Mouse (Mus musculus) liver, embryonic 16.5 days (tissue): ENCODE data around the gene N4bp3. TPM values are rescaled to one million over a fixed set of nuclear protein-coding genes. Genes with fewer than 3 reads are reported as not detected.
"Not testable (repeated sequence)": the region's sequence is repeated elsewhere in the genome, so short reads cannot be mapped to it uniquely, and the experiment has no call there.

ENCODE experiments used
- ATAC-seq: fragments of 200-750 bp; cut with Nextera tagmentation; 2 replicates; pipeline ENCODE4 v1.8.0; 2017; ENCODE audit warnings: low read depth, mild to moderate bottlenecking, moderate number of reproducible peaks, moderate library complexity
- H3K27ac ChIP-seq: fragments of 300-500 bp; sonication (generic); 2 replicates; pipeline ENCODE4 v1.5.1; 2014; ENCODE audit warnings: mild to moderate bottlenecking, low read length
- H3K27me3 ChIP-seq: fragments of 300-500 bp; sonication (generic); 2 replicates; pipeline ENCODE4 v1.6.1; 2014; ENCODE audit warnings: low read depth, low read length, mixed read lengths; ENCODE audit not compliant: control insufficient read depth, insufficient read depth
- H3K36me3 ChIP-seq: fragments of 300-500 bp; sonication (generic); 2 replicates; pipeline ENCODE4 v1.6.1; 2014; ENCODE audit warnings: mild to moderate bottlenecking; ENCODE audit not compliant: control insufficient read depth, insufficient read depth
- H3K4me1 ChIP-seq: fragments of 300-500 bp; sonication (generic); 2 replicates; pipeline ENCODE4 v1.6.1; 2014; ENCODE audit warnings: low read depth, low read length, mixed read lengths; ENCODE audit not compliant: control insufficient read depth
- H3K4me2 ChIP-seq: fragments of 300-500 bp; sonication (generic); 2 replicates; pipeline ENCODE4 v1.6.1; 2014; ENCODE audit warnings: low read depth, low read length, mixed read lengths
- H3K4me3 ChIP-seq: fragments of 300-500 bp; sonication (generic); 2 replicates; pipeline ENCODE4 v1.5.1; 2014; ENCODE audit warnings: low read depth, mild to moderate bottlenecking, low read length
- H3K9ac ChIP-seq: fragments of 300-500 bp; sonication (generic); 2 replicates; pipeline ENCODE4 v1.6.1; 2014; ENCODE audit warnings: low read depth, low read length
- H3K9me3 ChIP-seq: fragments of 300-500 bp; sonication (generic); replicated peaks from 2 replicates; pipeline ENCODE4 v1.6.1; 2016; ENCODE audit warnings: low read length; ENCODE audit not compliant: control insufficient read depth
- WGBS: fragments of 180-500 bp; shearing (Covaris S2); extraction: QIAGEN DNeasy Blood & Tissue Kit; methylation state at CpG from one replicate; pipeline ENCODE4 v1.1.7; 2014; ENCODE audit not compliant: insufficient replicate concordance; 5-methylcytosine and 5-hydroxymethylcytosine counted together
- polyA plus RNA-seq: library from polyadenylated mRNA; unstranded; fragments of >200 nt; fragmentation: Nextera tagmentation; extraction: Ambion mirVana; gene quantifications from 2 replicates; pipeline ENCODE4 v1.2.1, GENCODE M21; 2015

Gene N4bp3
- 2.8 and 3.9 TPM in 2 replicates for polyA plus RNA-seq

DNA sequence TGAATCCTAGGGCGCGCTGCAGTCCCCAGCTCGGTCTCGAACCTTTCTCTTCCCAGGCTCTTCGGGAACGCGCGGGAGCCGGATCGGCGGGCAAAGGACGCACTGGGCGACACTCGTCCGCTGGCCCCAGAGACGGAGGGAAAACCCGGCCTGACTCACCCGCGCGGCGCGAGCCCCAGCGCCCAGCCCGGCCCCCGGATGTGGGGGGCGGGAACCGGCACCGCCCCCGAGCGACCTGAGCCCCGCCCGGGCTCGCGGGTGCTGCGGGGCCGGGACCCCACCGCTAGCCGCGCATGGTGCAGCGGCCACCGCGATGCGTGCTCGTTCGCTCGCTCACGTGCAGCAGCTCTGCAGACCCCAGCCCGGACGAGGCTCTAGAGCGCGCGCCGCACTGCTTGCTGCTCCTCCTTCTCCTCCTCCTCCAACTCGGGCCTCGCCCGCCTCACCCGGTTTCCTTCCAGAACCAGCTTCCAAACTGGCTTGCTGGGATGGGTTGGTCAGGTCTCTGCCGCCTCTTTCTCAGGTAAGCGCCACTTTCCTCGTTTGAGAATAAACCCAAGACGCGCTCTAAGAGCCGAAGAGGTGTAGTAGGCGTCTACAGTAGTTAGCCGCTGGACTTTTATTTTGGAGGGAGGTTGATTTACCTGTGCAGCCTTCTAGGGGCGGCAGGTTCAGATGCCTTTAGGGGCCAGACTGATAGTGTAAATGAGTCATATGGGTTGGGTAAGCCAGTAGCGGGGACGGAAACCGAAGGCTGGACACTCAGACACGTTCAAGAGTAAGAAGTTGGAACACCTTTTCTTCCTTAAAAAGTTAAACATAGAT is at the start of gene N4bp3, which contains the start of gene D930048N14Rik:
Gene N4bp3 (minus strand): TSS at position 152 of the 825 bp plus-strand sequence.
Gene D930048N14Rik (plus strand): TSS at position 264 of the 825 bp plus-strand sequence.
- peaks cover 33% of the 10 kb centered on the region for H3K27me3 ChIP-seq
- H3K9me3 ChIP-seq, result no peaks in the 10 kb centered on the region
- H3K9ac ChIP-seq, result peak within 1 kb of the TSS; percentile 62
- H3K36me3 ChIP-seq, result no peaks in the 10 kb centered on the region
- peak; percentile 73 for ATAC-seq
- H3K4me1 ChIP-seq, result peaks cover 11% of the 10 kb centered on the region
- peak within 1 kb of the TSS; percentile 76 for H3K4me2 ChIP-seq
- 1% methylated on average over 69 of the region's 70 CpGs for WGBS
- H3K27ac ChIP-seq, result no peak within 1 kb of the TSS
- H3K4me3 ChIP-seq, result peak within 1 kb of the TSS; percentile 64

DNA sequence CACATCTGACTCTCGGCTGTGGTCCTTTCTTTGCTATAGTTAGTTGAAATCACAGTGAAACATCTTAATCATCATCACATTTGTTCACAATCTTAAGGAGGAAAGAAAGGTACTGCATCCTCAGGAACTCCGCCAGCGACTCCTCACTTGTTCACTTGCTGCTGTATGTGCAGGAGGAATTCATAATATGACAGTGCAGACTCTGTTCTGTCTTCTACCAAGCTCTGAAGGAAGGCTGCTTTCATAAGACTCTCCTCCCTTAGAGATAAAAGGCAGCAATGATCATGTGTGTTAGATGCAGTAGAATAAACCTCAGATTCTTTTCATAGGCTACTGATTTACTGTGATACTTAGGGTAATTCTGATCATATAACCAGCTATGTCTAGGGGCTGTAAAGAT is 44.3 kb upstream of the N4bp3 start:
- peaks cover 11% of the 10 kb centered on the region for H3K36me3 ChIP-seq
- H3K27ac ChIP-seq, result no peak overlapping the region
- H3K9ac ChIP-seq, result no peak overlapping the region
- H3K27me3 ChIP-seq, result no peaks in the 10 kb centered on the region; the same call in 1 of the 2 replicates
- H3K4me2 ChIP-seq, result no peak overlapping the region
- 85% methylated on average over 3 of the region's 3 CpGs for WGBS
- no peaks in the 10 kb centered on the region for H3K4me1 ChIP-seq
- no peak overlapping the region for H3K4me3 ChIP-seq
- no peaks in the 10 kb centered on the region for H3K9me3 ChIP-seq
- no peak for ATAC-seq

DNA sequence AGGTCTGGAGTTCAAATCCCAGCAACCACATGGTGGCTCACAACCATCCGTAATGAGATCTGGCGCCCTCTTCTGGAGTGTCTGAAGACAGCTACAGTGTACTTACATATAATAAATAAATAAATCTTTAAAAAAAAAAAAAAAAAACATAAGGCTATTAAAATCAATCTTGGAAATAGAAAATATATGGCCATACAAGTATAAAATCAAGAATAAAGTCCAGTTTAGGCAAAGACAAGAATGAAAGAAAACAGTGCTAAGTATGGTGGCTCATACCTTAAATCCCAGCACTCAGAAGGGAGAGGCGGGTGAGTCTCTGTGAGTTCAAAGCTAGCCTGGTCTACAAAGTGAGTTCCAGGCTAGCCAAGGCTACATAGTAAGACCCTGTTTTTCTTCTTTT is 40.0 kb upstream of the N4bp3 start:
- not testable (repeated sequence) for H3K27ac ChIP-seq, H3K27me3 ChIP-seq, H3K9ac ChIP-seq, H3K9me3 ChIP-seq, H3K36me3 ChIP-seq, H3K4me2 ChIP-seq, H3K4me3 ChIP-seq, H3K4me1 ChIP-seq, ATAC-seq
- WGBS, result 75% methylated on average over 1 of the region's 3 CpGs

DNA sequence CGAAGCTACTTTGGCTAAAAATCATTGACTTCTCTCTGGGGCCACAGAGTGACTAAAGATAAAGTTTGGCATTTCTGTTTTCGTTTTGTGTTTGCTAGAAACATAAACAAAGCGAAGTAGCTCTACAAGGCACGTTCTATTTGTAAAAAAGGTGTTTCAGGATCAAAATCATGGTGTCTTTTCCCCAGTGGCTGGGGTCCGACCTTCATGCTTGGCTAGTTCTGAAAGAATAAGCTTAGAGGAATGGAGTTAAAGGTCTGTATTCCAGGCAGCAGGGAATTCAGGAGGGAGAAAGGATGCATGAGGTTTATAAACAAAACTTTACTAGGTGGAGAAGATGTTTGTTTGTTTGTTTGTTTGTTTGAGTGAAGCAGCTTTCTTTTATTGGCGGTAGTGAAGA is 38.7 kb upstream of the N4bp3 start:
- Histone ChIP-seq H3K36me3 (no peaks in the 10 kb centered on the region; the same call in 1 of the 2 replicates), H3K4me2 (peak overlapping the region; percentile 77), H3K27ac (peak overlapping the region; percentile 91), H3K27me3 (no peaks in the 10 kb centered on the region; the same call in 1 of the 2 replicates), H3K4me3 (peak overlapping the region; percentile 79), H3K9me3 (no peaks in the 10 kb centered on the region), H3K9ac (peak overlapping the region; percentile 75), H3K4me1 (peaks cover 10% of the 10 kb centered on the region)
- no peak for ATAC-seq
- 24% methylated on average over 6 of the region's 6 CpGs for WGBS

DNA sequence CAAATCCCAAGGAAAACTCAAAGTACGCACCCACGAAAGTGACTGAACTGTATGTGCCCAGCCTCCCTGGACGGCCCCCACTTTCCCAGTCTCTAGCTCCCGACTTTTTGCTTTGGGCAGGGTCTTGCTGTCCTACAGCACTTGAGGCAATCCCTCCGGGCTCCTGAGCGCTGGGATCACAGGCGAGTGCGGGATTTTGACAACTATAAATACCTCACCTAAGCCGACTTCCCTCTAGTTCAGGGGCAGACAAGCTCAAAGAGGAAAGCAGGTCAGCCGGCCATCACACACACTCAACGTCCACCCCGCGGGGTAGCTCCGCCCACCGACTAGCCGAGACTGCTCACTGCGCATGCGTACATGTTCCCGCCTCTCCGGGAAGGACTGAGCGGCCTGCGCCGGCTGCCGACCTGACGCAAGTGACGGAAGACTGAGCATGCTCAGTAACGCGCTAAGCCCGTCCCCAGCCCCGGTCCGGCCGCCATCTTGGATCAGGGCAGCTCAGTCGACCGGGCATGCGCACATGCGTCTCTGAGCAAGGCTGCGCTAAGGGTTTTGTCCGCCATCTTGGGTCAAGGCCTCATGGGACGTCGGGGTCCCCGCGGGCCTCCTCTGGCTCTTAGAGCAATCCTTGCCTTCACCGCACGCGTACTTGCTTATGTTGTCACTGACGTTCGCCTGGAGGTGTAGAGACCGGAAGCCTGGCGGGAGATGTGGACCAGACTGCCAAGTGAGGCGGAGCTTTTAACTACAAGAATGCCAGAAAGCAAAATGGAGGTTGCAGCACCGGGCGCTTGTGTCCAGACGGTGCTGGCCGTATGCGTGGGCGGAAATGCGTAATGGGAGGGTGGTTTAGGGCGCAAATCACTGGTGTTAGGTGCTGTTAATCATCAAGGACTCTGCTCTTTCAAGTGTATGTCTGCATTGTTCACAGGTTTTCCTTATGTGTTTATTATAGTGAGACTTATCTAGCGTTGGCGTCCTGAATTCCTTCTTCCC is 38.0 kb upstream of the N4bp3 start, which contains the start of gene 0610009B22Rik:
Gene 0610009B22Rik (minus strand): TSS at position 545 of the 999 bp plus-strand sequence.
- Histone ChIP-seq H3K9me3 (no peaks in the 10 kb centered on the region), H3K36me3 (no peaks in the 10 kb centered on the region; the same call in 1 of the 2 replicates), H3K27ac (peak within 1 kb of the TSS; percentile 91), H3K4me3 (peak within 1 kb of the TSS; percentile 79), H3K9ac (peak within 1 kb of the TSS; percentile 83), H3K27me3 (no peaks in the 10 kb centered on the region; the same call in 1 of the 2 replicates), H3K4me1 (peaks cover 10% of the 10 kb centered on the region), H3K4me2 (peak within 1 kb of the TSS; percentile 89)
- ATAC-seq, result peak; percentile 98
- WGBS, result under 1% methylated on average over 60 of the region's 60 CpGs

DNA sequence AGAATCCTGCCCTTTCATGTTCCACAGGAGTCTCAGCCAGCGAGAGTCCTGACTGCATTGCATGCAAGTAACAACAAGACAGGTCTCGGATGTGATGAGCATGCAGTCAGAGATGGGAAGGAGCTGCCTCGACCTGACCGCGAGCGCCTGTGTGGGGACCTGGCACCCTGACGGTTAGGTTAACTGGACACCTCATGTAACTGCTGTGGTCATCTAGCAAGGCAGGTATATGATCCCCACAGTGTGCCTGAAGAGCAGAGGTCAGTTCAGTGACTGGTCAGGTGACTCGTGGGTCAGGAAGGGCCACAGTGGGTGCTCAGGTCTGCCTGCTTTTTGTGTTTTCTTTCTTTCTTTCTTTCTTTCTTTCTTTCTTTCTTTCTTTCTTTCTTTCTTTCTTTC is 31.3 kb upstream of the N4bp3 start:
- Histone ChIP-seq H3K9ac (no peak overlapping the region), H3K4me2 (no peak overlapping the region), H3K27ac (no peak overlapping the region), H3K4me3 (no peak overlapping the region), H3K27me3 (no peaks in the 10 kb centered on the region), H3K36me3 (no peaks in the 10 kb centered on the region), H3K4me1 (peaks cover 2% of the 10 kb centered on the region; the same call in 1 of the 2 replicates), H3K9me3 (no peaks in the 10 kb centered on the region)
- WGBS, result 36% methylated on average over 8 of the region's 8 CpGs
- ATAC-seq, result peak; percentile 19; the same call in 1 of the 2 replicates

DNA sequence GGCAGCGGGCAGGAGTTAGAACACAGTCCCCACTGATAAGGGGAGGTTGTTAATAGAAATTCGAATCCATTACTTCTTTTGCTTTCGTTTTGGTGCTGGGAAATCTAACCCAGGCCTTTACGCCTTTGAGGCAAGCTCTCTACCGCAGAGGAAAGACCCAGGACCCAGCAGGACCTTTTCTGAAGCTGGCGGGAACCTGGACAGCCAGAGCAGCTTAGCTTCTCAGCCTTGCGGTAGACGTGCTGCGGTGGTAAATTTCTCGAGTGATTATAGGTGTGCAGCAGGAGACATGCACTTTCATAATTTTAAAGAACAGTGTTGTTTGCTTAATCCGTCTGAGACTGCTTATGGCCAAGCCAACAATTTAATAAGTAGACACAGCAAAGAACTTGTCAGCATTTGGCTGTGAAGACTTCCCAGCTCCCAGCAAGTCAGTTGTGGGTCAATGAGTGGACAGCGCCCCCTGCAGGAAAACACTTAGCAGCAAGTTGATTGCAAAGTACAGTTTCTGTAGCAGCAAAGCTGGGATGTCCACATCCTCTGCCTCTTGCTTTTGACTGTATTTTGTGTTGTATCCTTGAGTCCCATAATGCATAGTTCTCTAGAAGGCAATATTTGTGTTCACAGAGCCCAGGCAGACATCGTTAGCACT is 30.8 kb upstream of the N4bp3 start:
- ATAC-seq, result peak; percentile 47; the same call in 1 of the 2 replicates
- H3K4me1 ChIP-seq, result peaks cover 2% of the 10 kb centered on the region; the same call in 1 of the 2 replicates
- WGBS, result 24% methylated on average over 13 of the region's 13 CpGs
- H3K27ac ChIP-seq, result no peak overlapping the region
- no peaks in the 10 kb centered on the region for H3K36me3 ChIP-seq
- H3K4me3 ChIP-seq, result peak overlapping the region; percentile 31
- peak overlapping the region; percentile 29; the same call in 1 of the 2 replicates for H3K9ac ChIP-seq
- no peaks in the 10 kb centered on the region for H3K27me3 ChIP-seq
- H3K9me3 ChIP-seq, result no peaks in the 10 kb centered on the region
- H3K4me2 ChIP-seq, result peak overlapping the region; percentile 49

DNA sequence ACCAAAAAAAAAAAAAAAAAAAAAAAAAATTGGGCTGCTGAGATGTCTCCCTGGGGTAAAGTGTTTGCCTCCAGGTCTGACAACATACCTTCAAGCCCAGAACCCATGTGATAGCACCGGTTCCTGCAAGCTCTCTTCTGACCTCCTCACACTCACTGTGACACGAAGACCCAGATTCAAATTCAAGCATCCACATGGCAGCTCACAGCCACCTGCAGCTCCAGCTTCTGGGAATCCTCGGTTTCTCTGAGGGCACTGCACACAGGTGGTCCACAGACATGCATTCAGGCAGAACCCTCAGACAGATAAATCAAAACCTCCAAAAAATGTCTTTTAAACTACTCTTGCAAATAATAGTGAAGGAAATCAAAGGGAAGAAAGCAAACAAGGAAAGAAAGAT is 28.8 kb upstream of the N4bp3 start:
- Histone ChIP-seq H3K4me1 (peaks cover 2% of the 10 kb centered on the region; the same call in 1 of the 2 replicates), H3K9me3 (no peaks in the 10 kb centered on the region), H3K4me3 (no peak overlapping the region), H3K4me2 (no peak overlapping the region), H3K27me3 (no peaks in the 10 kb centered on the region), H3K36me3 (no peaks in the 10 kb centered on the region), H3K27ac (no peak overlapping the region), H3K9ac (no peak overlapping the region)
- WGBS, result 80% methylated on average over 3 of the region's 3 CpGs
- ATAC-seq, result no peak
